Mouse (Mus musculus) forebrain, embryonic 10.5 days (tissue): ENCODE measurements around the gene Flvcr2. TPM values are rescaled to one million over a fixed set of nuclear protein-coding genes. Genes with fewer than 3 reads are reported as not detected.

Experiments
- DNase-seq: peaks from one replicate; pipeline ENCODE4 v3.0.0-alpha.2; 2017; ENCODE audit warnings: low spot score; ENCODE audit errors: extremely low spot score
- H3K27ac ChIP-seq: fragments of 300-500 bp; sonication (generic); 2 replicates; pipeline ENCODE4 v1.5.1; 2016; ENCODE audit warnings: mild to moderate bottlenecking
- H3K27me3 ChIP-seq: fragments of 300-500 bp; sonication (generic); 2 replicates; pipeline ENCODE4 v1.6.1; 2016; ENCODE audit warnings: mild to moderate bottlenecking; ENCODE audit not compliant: poor library complexity, severe bottlenecking
- H3K36me3 ChIP-seq: fragments of 300-500 bp; sonication (generic); replicated peaks from 2 replicates; pipeline ENCODE4 v1.6.1; 2016; ENCODE audit warnings: mild to moderate bottlenecking, moderate library complexity
- H3K4me1 ChIP-seq: fragments of 300-500 bp; sonication (generic); 2 replicates; pipeline ENCODE4 v1.6.1; 2016
- H3K4me3 ChIP-seq: fragments of 300-500 bp; sonication (generic); 2 replicates; pipeline ENCODE4 v1.5.1; 2016; ENCODE audit warnings: mild to moderate bottlenecking, moderate library complexity
- H3K9me3 ChIP-seq: fragments of 300-500 bp; sonication (generic); 2 replicates; pipeline ENCODE4 v1.6.1; 2016; ENCODE audit warnings: mild to moderate bottlenecking, moderate library complexity
- WGBS: fragments of 180-500 bp; shearing (Covaris S2); methylation state at CpG from one replicate; pipeline ENCODE4 v1.1.7; 2016; 5-methylcytosine and 5-hydroxymethylcytosine counted together
- microRNA-seq: library from miRNA; unstranded; fragments of <30 nt; microRNA quantifications from one replicate; pipeline ENCODE4, GENCODE M21; 2017
- polyA plus RNA-seq: library from polyadenylated mRNA; unstranded; fragments of >200 nt; fragmentation: Nextera tagmentation; extraction: Ambion mirVana; gene quantifications from 2 replicates; pipeline ENCODE4 v1.2.1, GENCODE M21; 2016

The Flvcr2 gene
- polyA plus RNA-seq, 1 experiment from 2014 or later = 0.62 TPM

- Histone ChIP-seq H3K4me3 (no peak overlapping the region), H3K9me3 (no peaks in the 10 kb centered on the region), H3K36me3 (peaks cover 47% of the 10 kb centered on the region), H3K27me3 (no peaks in the 10 kb centered on the region), H3K27ac (no peak overlapping the region), H3K4me1 (no peaks in the 10 kb centered on the region)
- no peak for DNase-seq
- 90% methylated on average over 1 of the region's 1 CpGs for WGBS
Observed at GRCm38 (mm10) chr12:85854271-85854670, 107.9 kb downstream of the Flvcr2 start.

DNA sequence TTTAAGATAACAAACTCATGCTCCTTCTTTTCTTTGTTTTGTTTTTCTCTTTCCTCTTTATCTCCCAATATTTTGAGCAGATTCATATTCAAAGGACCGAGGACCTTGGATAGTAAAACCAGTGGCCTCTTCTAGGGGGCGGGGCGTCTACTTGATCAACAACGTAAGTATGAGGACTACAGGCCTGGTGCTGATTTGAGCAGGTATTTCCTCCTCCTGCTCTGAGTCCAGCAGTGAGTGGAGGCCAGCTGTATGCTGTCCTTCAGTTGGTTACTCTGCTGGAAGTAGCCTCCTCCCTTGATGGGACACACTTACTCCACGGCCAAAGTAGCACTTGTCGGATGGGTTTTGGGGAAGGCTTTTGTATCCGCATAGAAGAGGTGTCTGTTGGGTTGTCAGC, 111.0 kb downstream of the Flvcr2 start:
- Histone ChIP-seq H3K27me3 (no peaks in the 10 kb centered on the region), H3K27ac (no peak overlapping the region), H3K4me3 (no peak overlapping the region), H3K9me3 (no peaks in the 10 kb centered on the region), H3K4me1 (no peaks in the 10 kb centered on the region), H3K36me3 (peaks cover 33% of the 10 kb centered on the region)
- no peak for DNase-seq
- WGBS = 93% methylated on average over 7 of the region's 7 CpGs

- no peaks in the 10 kb centered on the region for H3K9me3 ChIP-seq
- no peak overlapping the region for H3K4me3 ChIP-seq
- DNase-seq = no peak
- 91% methylated on average over 3 of the region's 3 CpGs for WGBS
- peaks cover 4% of the 10 kb centered on the region for H3K4me1 ChIP-seq
- no peaks in the 10 kb centered on the region for H3K27me3 ChIP-seq
- no peak overlapping the region for H3K27ac ChIP-seq
- peaks cover 25% of the 10 kb centered on the region for H3K36me3 ChIP-seq
Observed at GRCm38 (mm10) chr12:85859111-85859510, 112.8 kb downstream of the Flvcr2 start.

DNA sequence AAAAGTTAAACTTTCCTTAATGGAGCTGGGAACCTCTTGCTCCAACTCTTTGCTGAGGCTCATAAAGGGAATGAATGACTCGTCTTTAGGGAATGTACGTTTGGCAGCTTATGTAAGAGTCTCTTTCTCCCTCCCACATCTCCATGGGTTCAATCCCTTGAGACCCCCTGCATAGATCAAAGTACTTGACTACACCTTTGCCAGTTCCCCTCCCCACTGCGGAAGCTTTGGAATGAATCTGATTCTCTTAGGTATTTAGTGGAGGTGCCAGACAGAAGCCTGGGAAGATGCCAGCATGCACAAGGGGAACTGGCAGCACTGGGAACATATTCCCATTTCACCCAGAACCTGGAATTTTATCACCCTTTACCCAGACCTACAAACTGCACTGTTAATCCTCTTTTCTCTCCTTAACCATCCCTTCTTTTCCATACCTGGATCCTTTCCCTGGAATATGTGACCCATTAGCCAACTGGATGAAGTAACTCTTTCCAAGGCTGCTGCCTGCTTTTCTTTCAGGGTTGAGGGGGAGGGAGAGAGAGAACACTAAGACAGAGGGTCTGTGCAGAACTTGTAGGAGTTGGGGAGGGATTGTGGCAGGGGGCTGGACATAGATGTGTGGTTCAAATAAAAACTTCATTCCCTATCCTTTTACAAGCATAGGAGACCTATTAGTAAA, 113.3 kb downstream of the Flvcr2 start:
- Histone ChIP-seq H3K4me3 (no peak overlapping the region), H3K4me1 (peaks cover 4% of the 10 kb centered on the region), H3K27me3 (no peaks in the 10 kb centered on the region), H3K27ac (no peak overlapping the region), H3K36me3 (peaks cover 28% of the 10 kb centered on the region), H3K9me3 (no peaks in the 10 kb centered on the region)
- WGBS = 72% methylated on average over 3 of the region's 3 CpGs
- no peak for DNase-seq

DNA sequence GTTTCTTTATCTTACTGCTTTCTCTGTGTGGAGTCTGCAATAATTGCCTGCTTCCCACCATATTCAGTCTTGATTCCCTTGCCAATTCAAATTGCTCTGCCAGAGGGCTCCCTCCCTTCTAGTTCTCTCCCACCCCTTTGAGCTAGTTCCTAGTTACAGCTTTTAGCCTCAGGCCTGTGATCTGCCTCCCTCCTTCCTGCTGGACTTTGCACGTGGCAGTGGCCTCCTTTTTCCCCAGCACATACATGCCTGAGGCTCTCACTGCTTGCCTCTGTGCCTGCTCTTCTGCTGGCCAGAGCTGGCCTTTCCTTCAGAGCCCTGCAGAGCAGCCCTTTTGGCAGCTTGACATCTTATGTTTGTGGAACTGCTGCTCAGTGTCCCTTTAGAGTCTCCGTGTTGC, 116.2 kb downstream of the Flvcr2 start:
- DNase-seq = no peak
- Histone ChIP-seq H3K27ac (no peak overlapping the region), H3K9me3 (no peaks in the 10 kb centered on the region), H3K27me3 (no peaks in the 10 kb centered on the region), H3K4me3 (no peak overlapping the region), H3K36me3 (peaks cover 14% of the 10 kb centered on the region), H3K4me1 (peaks cover 4% of the 10 kb centered on the region)
- 64% methylated on average over 2 of the region's 2 CpGs for WGBS

Small RNA genes lying within 50 kb of the gene (microRNA-seq; reads per million reads assigned to microRNA genes)
- not detected for gene Gm47285

Other genes with a start within 250 kb of the Flvcr2 start
- 0.12 and 0.15 TPM in 2 replicates for gene Jdp2, start 147.5 kb upstream of the Flvcr2 start, polyA plus RNA-seq
- 1.3 and 1.5 TPM in 2 replicates for gene Batf, start 59.9 kb upstream of the Flvcr2 start, polyA plus RNA-seq
- gene Erg28, start 78.0 kb downstream of the Flvcr2 start, polyA plus RNA-seq = 119 and 120 TPM in 2 replicates
- gene Ttll5, start 78.1 kb downstream of the Flvcr2 start, polyA plus RNA-seq = 17.6 and 18.3 TPM in 2 replicates